In the genomic region with DNA sequence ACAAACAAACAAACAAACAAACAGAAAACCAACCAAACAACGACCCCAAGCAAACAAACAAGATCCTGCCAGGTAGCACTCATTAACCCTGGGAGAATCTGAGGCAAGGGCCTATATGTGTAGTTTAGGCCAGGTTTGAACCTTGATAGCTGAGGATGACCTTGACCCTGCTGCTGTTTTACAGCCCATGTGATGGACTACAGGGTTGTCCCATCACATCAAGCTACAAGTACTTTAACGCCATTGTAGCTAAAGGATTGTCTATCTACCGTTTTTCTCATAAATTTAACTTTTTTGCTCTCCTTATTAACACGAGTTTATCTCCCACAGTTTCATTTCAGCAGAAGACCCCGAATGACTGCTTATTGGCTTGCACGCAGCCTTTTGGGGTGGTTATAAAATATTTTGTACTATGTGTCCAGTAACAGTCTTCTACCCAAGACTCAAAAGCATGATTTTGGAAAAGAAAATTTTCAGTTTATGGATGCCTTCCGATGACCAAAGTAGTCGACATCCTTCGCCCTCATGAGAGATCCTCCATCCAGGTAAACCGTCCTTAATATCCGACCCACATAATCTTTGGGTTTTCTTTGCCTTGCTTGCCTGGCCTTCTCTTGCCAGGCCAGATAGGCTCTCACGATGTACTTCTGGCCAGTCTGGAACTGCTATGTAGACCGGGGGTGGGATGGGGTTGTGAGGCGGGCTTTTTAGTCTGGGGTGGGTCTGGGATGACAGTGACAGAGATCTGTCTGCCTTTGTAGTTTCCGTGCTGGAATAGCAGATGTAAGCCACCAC, we compare ENCODE assay signal across 9 mouse cellular contexts. TPM values are rescaled to one million over a fixed set of nuclear protein-coding genes. Genes with fewer than 3 reads are reported as not detected.
DNase-seq lines count a peak whose midpoint lies in the region; TF ChIP-seq lines count a peak whose summit lies in the region.
"Had no signal": no experiment of that assay in that cellular context is flagged by ENCODE, and none has a peak within 500 bp of the region (broad histone marks: within the 10 kb centered on the region; RNA-seq: fewer than 3 reads in every experiment).

No protein-coding gene starts in this region.

- no peak for TF ChIP-seq EP300 in ES-Bruce4 (IDR thresholded peaks at IDR 0.05; ENCODE audit: insufficient read depth, low read depth, low read length)

- peak; percentile 87 for DNase-seq in heart, adult 11 months
- no peak for DNase-seq in heart, adult 8-10 months (ENCODE audit: low spot score)
- DNase-seq in hindbrain, embryonic 10.5 days (ENCODE audit: low spot score), result peak; percentile 35
- DNase-seq in midbrain, embryonic 10.5 days (ENCODE audit: low spot score), result no peak
- no peak for DNase-seq in right cerebral cortex, adult 2 months (ENCODE audit: low spot score in 2 of 2)
- no peak for DNase-seq in yolk sac, embryonic 10.5 days (ENCODE audit: low spot score)
- no peak for DNase-seq in thymus, postnatal 25 days
- DNase-seq: layer of hippocampus, adult 9-11 months had no signal

- H3K4me3 ChIP-seq in ES-Bruce4 (ENCODE audit: low read depth, low read length), result peak overlapping the region; percentile 62
- H3K4me3 ChIP-seq in hindbrain, embryonic 10.5 days, result peak overlapping the region; percentile 58
- peak overlapping the region; percentile 60 for H3K4me3 ChIP-seq in midbrain, embryonic 10.5 days

- no peaks in the 10 kb centered on the region for H3K36me3 ChIP-seq in ES-Bruce4 (ENCODE audit: control insufficient read depth, insufficient read depth, low read length, poor library complexity, severe bottlenecking)
- no peaks in the 10 kb centered on the region for H3K36me3 ChIP-seq in hindbrain, embryonic 10.5 days
- H3K36me3 ChIP-seq in midbrain, embryonic 10.5 days, result no peaks in the 10 kb centered on the region

- peak overlapping the region; percentile 44 for H3K9ac ChIP-seq in ES-Bruce4 (ENCODE audit: low read depth, poor library complexity, severe bottlenecking)

- H3K4me1 ChIP-seq in ES-Bruce4 (ENCODE audit: control insufficient read depth, insufficient read depth, low read length), result peaks cover 9% of the 10 kb centered on the region
- peaks cover 6% of the 10 kb centered on the region; the same call in 1 of the 2 replicates for H3K4me1 ChIP-seq in hindbrain, embryonic 10.5 days (replicated peaks)
- peaks cover 15% of the 10 kb centered on the region for H3K4me1 ChIP-seq in midbrain, embryonic 10.5 days

- 55% methylated on average over 15 of the region's 15 CpGs for whole genome bisulfite sequencing in hindbrain, embryonic 10.5 days
- 55% methylated on average over 15 of the region's 15 CpGs for WGBS in midbrain, embryonic 10.5 days

- no peak for TF ChIP-seq POLR2A in ES-Bruce4 (IDR thresholded peaks at IDR 0.05; ENCODE audit: insufficient read depth, low read length)

- no peaks in the 10 kb centered on the region for H3K9me3 ChIP-seq in ES-Bruce4 (replicated peaks; ENCODE audit: control insufficient read depth, insufficient read depth, low read length, poor library complexity, severe bottlenecking)
- H3K9me3 ChIP-seq in hindbrain, embryonic 10.5 days, result no peaks in the 10 kb centered on the region
- no peaks in the 10 kb centered on the region for H3K9me3 ChIP-seq in midbrain, embryonic 10.5 days (replicated peaks)

- no peaks in the 10 kb centered on the region for H3K27me3 ChIP-seq in ES-Bruce4 (ENCODE audit: control insufficient read depth, insufficient read depth, low read length, poor library complexity, severe bottlenecking)
- no peaks in the 10 kb centered on the region for H3K27me3 ChIP-seq in hindbrain, embryonic 10.5 days (ENCODE audit: insufficient read depth, poor library complexity, severe bottlenecking)
- H3K27me3 ChIP-seq in midbrain, embryonic 10.5 days (ENCODE audit: low read depth, poor library complexity, severe bottlenecking), result no peaks in the 10 kb centered on the region

- H3K27ac ChIP-seq in ES-Bruce4 (ENCODE audit: insufficient read depth, low read length), result peak overlapping the region; percentile 65
- no peak overlapping the region for H3K27ac ChIP-seq in hindbrain, embryonic 10.5 days
- H3K27ac ChIP-seq in midbrain, embryonic 10.5 days (replicated peaks), result 0 out of 2 replicates have a peak overlapping the region, but pooled peaks have one; percentile 35

- TF ChIP-seq CTCF in ES-Bruce4 (IDR thresholded peaks at IDR 0.05; ENCODE audit: low read depth, low read length), result no peak

RNA-seq across cellular contexts. Expression of a gene that starts 14.8 kb away (rescaled TPM):
- total RNA-seq in heart, adult 8-10 months (2022), result 100 to 1,000 TPM; 231 to 254 (median 246) TPM
- polyA plus RNA-seq in ES-Bruce4 (2011; ENCODE audit: insufficient read depth, insufficient read length, low read depth, missing spikeins), result 16.9 and 19.1 TPM in 2 replicates
- polyA plus RNA-seq in hindbrain, embryonic 10.5 days (2016; fragmentation: Nextera tagmentation; extraction: Ambion mirVana), result 5.8 and 7.4 TPM in 2 replicates
- polyA plus RNA-seq in midbrain, embryonic 10.5 days (2016; fragmentation: Nextera tagmentation; extraction: Ambion mirVana), result 2.0 and 4.1 TPM in 2 replicates

RNA-seq across cellular contexts. Expression of a gene that starts 17.7 kb away (rescaled TPM):
- total RNA-seq in heart, adult 8-10 months (2022), result 10 to 100 TPM in 1 of 4 experiments, 1 to 10 TPM in 3; 2.4 to 17.9 (median 5.5) TPM
- 68.8 and 97.9 TPM in 2 replicates for polyA plus RNA-seq in ES-Bruce4 (2011; ENCODE audit: insufficient read depth, insufficient read length, low read depth, missing spikeins)
- 7.8 and 9.2 TPM in 2 replicates for polyA plus RNA-seq in hindbrain, embryonic 10.5 days (2016; fragmentation: Nextera tagmentation; extraction: Ambion mirVana)
- polyA plus RNA-seq in midbrain, embryonic 10.5 days (2016; fragmentation: Nextera tagmentation; extraction: Ambion mirVana), result 4.7 and 9.5 TPM in 2 replicates

RNA-seq across cellular contexts. Expression of a gene that starts 19.2 kb away (rescaled TPM):
- total RNA-seq in heart, adult 8-10 months (2022), result 1 to 10 TPM; 3.4 to 5.0 (median 3.8) TPM
- polyA plus RNA-seq in ES-Bruce4 (2011; ENCODE audit: insufficient read depth, insufficient read length, low read depth, missing spikeins), result 8.9 and 16.9 TPM in 2 replicates
- polyA plus RNA-seq in hindbrain, embryonic 10.5 days (2016; fragmentation: Nextera tagmentation; extraction: Ambion mirVana), result 3.3 and 6.0 TPM in 2 replicates
- 5.5 and 5.6 TPM in 2 replicates for polyA plus RNA-seq in midbrain, embryonic 10.5 days (2016; fragmentation: Nextera tagmentation; extraction: Ambion mirVana)

RNA-seq across cellular contexts. Expression of a gene that starts 27.2 kb away (rescaled TPM):
- total RNA-seq in heart, adult 8-10 months (2022), result 1 to 10 TPM in 2 of 4 experiments, under 1 TPM in 2; 0.91 to 1.3 (median 1.1) TPM
- 3.9 and 4.2 TPM in 2 replicates for polyA plus RNA-seq in ES-Bruce4 (2011; ENCODE audit: insufficient read depth, insufficient read length, low read depth, missing spikeins)
- polyA plus RNA-seq in hindbrain, embryonic 10.5 days (2016; fragmentation: Nextera tagmentation; extraction: Ambion mirVana), result 0.51 and 1.1 TPM in 2 replicates
- polyA plus RNA-seq in midbrain, embryonic 10.5 days (2016; fragmentation: Nextera tagmentation; extraction: Ambion mirVana), result 1.00 and 1.0 TPM in 2 replicates

RNA-seq across cellular contexts. Expression of a gene that starts 27.4 kb away (rescaled TPM):
- not detected for total RNA-seq in heart, adult 8-10 months (2022)
- polyA plus RNA-seq in ES-Bruce4 (2011; ENCODE audit: insufficient read depth, insufficient read length, low read depth, missing spikeins), result 0.91 and 1.9 TPM in 2 replicates
- 0.29 and 0.35 TPM in 2 replicates for polyA plus RNA-seq in hindbrain, embryonic 10.5 days (2016; fragmentation: Nextera tagmentation; extraction: Ambion mirVana)
- polyA plus RNA-seq in midbrain, embryonic 10.5 days (2016; fragmentation: Nextera tagmentation; extraction: Ambion mirVana), result 0.26 and 0.38 TPM in 2 replicates

Comparison
In these comparisons a context has a peak if more than half of its experiments do, and no peak if none do; other contexts are left out.
1. DNase-seq: peak in heart, adult 11 months (single experiment) and hindbrain, embryonic 10.5 days (single experiment); none in heart, adult 8-10 months (single experiment), midbrain, embryonic 10.5 days (single experiment), right cerebral cortex, adult 2 months (0 of 2), yolk sac, embryonic 10.5 days (single experiment) and thymus, postnatal 25 days (single experiment).
2. Peak in every context shown above with its lines, with median percentiles within 50 percentile points of each other: H3K4me3 ChIP-seq.